In genomic region chr4:148978926-148979325, GRCm38 (mm10) we compare ENCODE assay signal across 24 mouse cellular contexts.
A peak's percentile ranks its signal among the peaks of the same experiment; 100 is the strongest.
DNase-seq lines count a peak whose midpoint lies in the region; ATAC-seq and TF ChIP-seq lines count a peak whose summit lies in the region.
"Had no signal": no experiment of that assay in that cellular context is flagged by ENCODE, and none has a peak within 500 bp of the region (broad histone marks: within the 10 kb centered on the region; RNA-seq: fewer than 3 reads in every experiment).

No protein-coding gene starts in this region.

- TF ChIP-seq EP300 in lung, postnatal 0 days (IDR thresholded peaks at IDR 0.05) = no peak

- no peak overlapping the region for H3K4me2 ChIP-seq in heart, embryonic 15.5 days
- H3K4me2 ChIP-seq in lung, embryonic 15.5 days = no peak overlapping the region
- H3K4me2 ChIP-seq in lung, postnatal 0 days (replicated peaks; ENCODE audit: low read depth, low read length) = no peak overlapping the region
- H3K4me2 ChIP-seq: limb, embryonic 13.5 days; liver, embryonic 11.5 days; midbrain, embryonic 11.5 days; neural tube, embryonic 12.5 days had no signal

- H3K4me1 ChIP-seq in heart, embryonic 15.5 days (replicated peaks) = peaks cover 49% of the 10 kb centered on the region
- peaks cover 12% of the 10 kb centered on the region for H3K4me1 ChIP-seq in lung, embryonic 15.5 days
- H3K4me1 ChIP-seq in lung, postnatal 0 days (ENCODE audit: insufficient read depth, low read depth, low read length) = peaks cover 7% of the 10 kb centered on the region

- no peak for TF ChIP-seq CTCF in lung, postnatal 0 days (IDR thresholded peaks at IDR 0.05)

- H3K36me3 ChIP-seq in heart, embryonic 15.5 days = 0 out of 2 replicates have a peak, but pooled peaks cover 5% of the 10 kb centered on the region
- peaks cover 3% of the 10 kb centered on the region; the same call in 1 of the 2 replicates for H3K36me3 ChIP-seq in lung, embryonic 15.5 days
- H3K36me3 ChIP-seq in lung, postnatal 0 days (ENCODE audit: insufficient read depth, low read length) = no peaks in the 10 kb centered on the region
- H3K36me3 ChIP-seq: neural tube, embryonic 12.5 days had no signal

- no peak for DNase-seq in heart, adult 8-10 months (ENCODE audit: low spot score)
- no peak for DNase-seq in lung, postnatal 0 days (ENCODE audit: low spot score)
- peak; percentile 58 for DNase-seq in R1 (ENCODE audit: low read depth, low spot score)
- DNase-seq in cerebellum, adult 9-11 months = no peak
- DNase-seq: B cell, adult 2 months; cerebellum, adult 11 months; cerebellum, adult 9-10 months; gastrocnemius, postnatal 14 days; heart, adult 11 months; kidney, adult 8-10 months; kidney, postnatal 4 days; thymus, adult 2 months; thymus, postnatal 4 days had no signal

- 78% methylated on average over 11 of the region's 11 CpGs for WGBS in heart, embryonic 15.5 days
- 87% methylated on average over 11 of the region's 11 CpGs for WGBS in lung, embryonic 15.5 days
- WGBS in lung, postnatal 0 days = 78% methylated on average over 11 of the region's 11 CpGs

- H3K9me3 ChIP-seq in heart, embryonic 15.5 days (replicated peaks) = no peaks in the 10 kb centered on the region
- no peaks in the 10 kb centered on the region for H3K9me3 ChIP-seq in lung, embryonic 15.5 days
- H3K9me3 ChIP-seq in lung, postnatal 0 days (ENCODE audit: low read length) = no peaks in the 10 kb centered on the region
- H3K9me3 ChIP-seq: G1E; limb, embryonic 13.5 days; neural tube, embryonic 12.5 days had no signal

- no peak for ATAC-seq in heart, embryonic 15.5 days (replicated peaks; ENCODE audit: insufficient number of reproducible peaks, insufficient read depth, low FRiP score, low read depth)
- ATAC-seq in lung, embryonic 15.5 days (ENCODE audit: borderline replicate concordance, extremely low read depth, low FRiP score, low TSS enrichment) = no peak
- no peak for ATAC-seq in lung, postnatal 0 days
- ATAC-seq: forebrain, embryonic 14.5 days; hindbrain, embryonic 16.5 days; midbrain, embryonic 16.5 days had no signal

- peak overlapping the region; percentile 37; the same call in 1 of the 2 replicates for H3K27ac ChIP-seq in heart, embryonic 15.5 days
- peak overlapping the region; percentile 49 for H3K27ac ChIP-seq in lung, embryonic 15.5 days
- H3K27ac ChIP-seq in lung, postnatal 0 days (ENCODE audit: low read length) = no peak overlapping the region
- H3K27ac ChIP-seq: kidney, postnatal 0 days; limb, embryonic 13.5 days; neural tube, embryonic 12.5 days had no signal

- no peak overlapping the region for H3K9ac ChIP-seq in heart, embryonic 15.5 days
- H3K9ac ChIP-seq in lung, embryonic 15.5 days = no peak overlapping the region
- no peak overlapping the region for H3K9ac ChIP-seq in lung, postnatal 0 days (replicated peaks; ENCODE audit: low read depth)
- H3K9ac ChIP-seq: limb, embryonic 13.5 days; neural tube, embryonic 12.5 days had no signal

- H3K4me3 ChIP-seq in heart, embryonic 15.5 days = no peak overlapping the region
- H3K4me3 ChIP-seq in lung, embryonic 15.5 days = no peak overlapping the region
- H3K4me3 ChIP-seq in lung, postnatal 0 days (ENCODE audit: low read depth, low read length) = no peak overlapping the region
- H3K4me3 ChIP-seq: limb, embryonic 13.5 days; neural tube, embryonic 12.5 days had no signal

- H3K27me3 ChIP-seq in heart, embryonic 15.5 days = no peaks in the 10 kb centered on the region
- H3K27me3 ChIP-seq in lung, embryonic 15.5 days = no peaks in the 10 kb centered on the region
- H3K27me3 ChIP-seq in lung, postnatal 0 days (replicated peaks; ENCODE audit: insufficient read depth, low read length) = no peaks in the 10 kb centered on the region
